Comparison of ENCODE assay signal across 8 mouse cellular contexts in genomic region chr6:100288016-100288729, GRCm38 (mm10). TPM values are rescaled to one million over a fixed set of nuclear protein-coding genes. Genes with fewer than 3 reads are reported as not detected.
DNase-seq lines count a peak whose midpoint lies in the region; ATAC-seq and TF ChIP-seq lines count a peak whose summit lies in the region.

No protein-coding gene starts in this region.

- intact Hi-C loops in heart, adult 2 months (cut with DNase I), result loop anchor here (5.0 to 10.0 kb wide), 3 partner anchors 386 to 766 kb away; partner anchors contain the start of gene Foxp1

- peaks cover 7% of the 10 kb centered on the region for H3K4me1 ChIP-seq in kidney, adult 2 months (ENCODE audit: control insufficient read depth, insufficient read depth, low read length)
- H3K4me1 ChIP-seq in heart, adult 2 months (ENCODE audit: control insufficient read depth, insufficient read depth, low read length), result peaks cover 5% of the 10 kb centered on the region
- peaks cover 30% of the 10 kb centered on the region for H3K4me1 ChIP-seq in kidney, embryonic 16.5 days (ENCODE audit: insufficient read depth, low read length)

- no peak for TF ChIP-seq EP300 in heart, adult 2 months (IDR thresholded peaks at IDR 0.05; ENCODE audit: insufficient read depth, low read depth, low read length)

- peaks cover 2% of the 10 kb centered on the region; the same call in 1 of the 2 replicates for H3K79me2 ChIP-seq in heart, adult 2 months (replicated peaks; ENCODE audit: control insufficient read depth, insufficient read depth, low read length)
- H3K79me2 ChIP-seq in macrophage (ENCODE audit: inconsistent target), result peaks cover 33% of the 10 kb centered on the region

- ATAC-seq in kidney, embryonic 16.5 days (ENCODE audit: low FRiP score, low TSS enrichment), result peak; percentile 17; the same call in 1 of the 2 replicates

- H3K9ac ChIP-seq in heart, adult 2 months (ENCODE audit: low read depth, low read length), result peak overlapping the region; percentile 70
- H3K9ac ChIP-seq in kidney, embryonic 16.5 days (replicated peaks; ENCODE audit: low read length), result peak overlapping the region; percentile 82

- H3K27me3 ChIP-seq in kidney, adult 2 months (replicated peaks; ENCODE audit: control insufficient read depth, insufficient read depth, low read length), result no peaks in the 10 kb centered on the region
- no peaks in the 10 kb centered on the region for H3K27me3 ChIP-seq in heart, adult 2 months (ENCODE audit: control insufficient read depth, insufficient read depth, low read length)
- peaks cover 12% of the 10 kb centered on the region; the same call in 1 of the 2 replicates for H3K27me3 ChIP-seq in kidney, embryonic 16.5 days (ENCODE audit: insufficient read depth, low read length)

- DNase-seq in kidney, adult 2 months, result no peak
- DNase-seq in kidney, postnatal 4 days, result no peak
- DNase-seq in ES-CJ7 (ENCODE audit: low read depth, low spot score), result peak; percentile 59
- peak; percentile 70 to 71 for DNase-seq in cerebellum, postnatal 10 days
- DNase-seq in heart, adult 2 months, result peak; percentile 29 to 41
- DNase-seq in spleen, postnatal 36 days (ENCODE audit: low spot score in 2 of 2), result peak; percentile 29 to 36

- peak overlapping the region; percentile 56 for H3K4me3 ChIP-seq in kidney, adult 2 months (ENCODE audit: insufficient read depth, low read depth, low read length)
- H3K4me3 ChIP-seq in heart, adult 2 months, result peak overlapping the region; percentile 59
- peak overlapping the region; percentile 71 for H3K4me3 ChIP-seq in kidney, embryonic 16.5 days (ENCODE audit: low read length)
- H3K4me3 ChIP-seq in macrophage (ENCODE audit: inconsistent target), result peak overlapping the region; percentile 20; the same call in 1 of the 2 replicates

- H3K27ac ChIP-seq in kidney, adult 2 months (ENCODE audit: insufficient read depth, low read depth, low read length), result no peak overlapping the region
- peak overlapping the region; percentile 53 for H3K27ac ChIP-seq in heart, adult 2 months
- H3K27ac ChIP-seq in kidney, embryonic 16.5 days (ENCODE audit: low read length), result peak overlapping the region; percentile 35; the same call in 1 of the 2 replicates
- no peak overlapping the region for H3K27ac ChIP-seq in macrophage

- no peak for TF ChIP-seq POLR2A in kidney, adult 2 months (IDR thresholded peaks at IDR 0.05; ENCODE audit: low read depth, low read length)
- no peak for TF ChIP-seq POLR2A in heart, adult 2 months (IDR thresholded peaks at IDR 0.05; ENCODE audit: insufficient read depth, low read depth, low read length)

- H3K36me3 ChIP-seq in kidney, adult 2 months (ENCODE audit: control insufficient read depth, insufficient read depth, low read length), result no peaks in the 10 kb centered on the region
- peaks cover 7% of the 10 kb centered on the region for H3K36me3 ChIP-seq in heart, adult 2 months (ENCODE audit: control insufficient read depth, insufficient read depth, low read length)
- H3K36me3 ChIP-seq in kidney, embryonic 16.5 days (ENCODE audit: insufficient read depth, low read length), result no peaks in the 10 kb centered on the region
- no peaks in the 10 kb centered on the region for H3K36me3 ChIP-seq in macrophage (ENCODE audit: inconsistent target)

- no peak for TF ChIP-seq CTCF in kidney, adult 2 months (conservative IDR thresholded peaks at IDR 0.05; ENCODE audit: insufficient read depth, insufficient read length, low read depth, low read length)
- no peak for TF ChIP-seq CTCF in heart, adult 2 months (IDR thresholded peaks at IDR 0.05)

- H3K9me3 ChIP-seq in kidney, embryonic 16.5 days (ENCODE audit: low read length), result no peaks in the 10 kb centered on the region

- peak overlapping the region; percentile 100 for H3K4me2 ChIP-seq in kidney, embryonic 16.5 days (replicated peaks; ENCODE audit: low read depth, low read length)

- WGBS in kidney, adult 2 months, result 7% methylated on average over 23 of the region's 23 CpGs
- WGBS in heart, adult 2 months, result 4% methylated on average over 23 of the region's 23 CpGs
- 2% methylated on average over 23 of the region's 23 CpGs for WGBS in kidney, embryonic 16.5 days
- WGBS in macrophage (ENCODE audit: missing documents), result 9% methylated on average over 23 of the region's 23 CpGs

RNA-seq across cellular contexts. Expression of gene Rybp, which starts 0.9 kb away (rescaled TPM):
- polyA plus RNA-seq in kidney, adult 2 months (2012; rRNA removed), result 19.4 and 23.0 TPM in 2 replicates
- 10 to 100 TPM; 10.7 to 12.6 TPM for total RNA-seq in heart, adult 2 months (2021)
- 9.1 and 14.3 TPM in 2 replicates for polyA plus RNA-seq in heart, adult 2 months (2012; rRNA removed)
- 13.3 and 18.0 TPM in 2 replicates for polyA plus RNA-seq in kidney, embryonic 16.5 days (2015; fragmentation: Nextera tagmentation; extraction: Ambion mirVana)
- 10 to 100 TPM in 23 of 26 experiments, 1 to 10 TPM in 3; 8.8 to 35.6 (median 15.8) TPM for total RNA-seq in macrophage (2018; cell fraction: chromatin; rRNA removed)
- 10 to 100 TPM; 17.2 to 37.2 (median 26.4) TPM for total RNA-seq in macrophage (2018; cell fraction: cytosol; rRNA removed)
- 10 to 100 TPM; 12.5 to 37.9 (median 23.8) TPM for total RNA-seq in macrophage (2018; cell fraction: nucleus; rRNA removed)
- polyA plus RNA-seq in macrophage (2018), result 18.4 to 21.9 TPM (median 19.8 TPM) in 3 replicates

Comparison
In these comparisons a context has a peak if more than half of its experiments do, and no peak if none do; other contexts are left out.
1. H3K27ac ChIP-seq: peak in heart, adult 2 months (single experiment) and kidney, embryonic 16.5 days (single experiment); none in kidney, adult 2 months (single experiment) and macrophage (single experiment).
2. DNase-seq: peak in ES-CJ7 (single experiment), cerebellum, postnatal 10 days (2 of 2), heart, adult 2 months (2 of 2) and spleen, postnatal 36 days (2 of 2); none in kidney, adult 2 months (single experiment) and kidney, postnatal 4 days (0 of 2).
3. H3K4me3 ChIP-seq: peak in every context shown above with its lines; median percentile 71 in kidney, embryonic 16.5 days; 59 in heart, adult 2 months; 56 in kidney, adult 2 months; 20 in macrophage.